Mouse (Mus musculus) cerebellum, adult 18-20 months (tissue): ENCODE data around the gene Mthfs.

ENCODE experiments used
- DNase-seq, 2 experiments: peaks; one replicate each; pipeline ENCODE4 v3.0.0; 2021

Mthfs gene

GRCm38 (mm10) chr9:89253400-89253799 lies 42.9 kb downstream of the Mthfs start:
- no peak for DNase-seq

GRCm38 (mm10) chr9:89256556-89257335 lies 46.3 kb downstream of the Mthfs start:
- DNase-seq = no peak

GRCm38 (mm10) chr9:89263968-89264367 lies 53.5 kb downstream of the Mthfs start:
- no peak for DNase-seq

- DNase-seq = no peak
These were observed 54.1 kb downstream of the Mthfs start for GRCm38 (mm10) chr9:89264571-89264970.

GRCm38 (mm10) chr9:89267093-89267492 lies 56.6 kb downstream of the Mthfs start:
- no peak for DNase-seq

GRCm38 (mm10) chr9:89267572-89267971 lies 57.1 kb downstream of the Mthfs start:
- DNase-seq = no peak

- DNase-seq = peak; percentile 36 to 51
These were observed 59.9 kb downstream of the Mthfs start for GRCm38 (mm10) chr9:89270376-89270775.

- DNase-seq = no peak
These were observed 63.3 kb downstream of the Mthfs start for GRCm38 (mm10) chr9:89273766-89274165.

GRCm38 (mm10) chr9:89278207-89278606 lies 67.7 kb downstream of the Mthfs start:
- no peak for DNase-seq

- no peak for DNase-seq
These were observed 72.0 kb downstream of the Mthfs start for GRCm38 (mm10) chr9:89282374-89283068.

- no peak for DNase-seq
These were observed 77.6 kb downstream of the Mthfs start for GRCm38 (mm10) chr9:89288037-89288436.

GRCm38 (mm10) chr9:89293364-89293763 lies 82.9 kb downstream of the Mthfs start:
- no peak for DNase-seq

GRCm38 (mm10) chr9:89294121-89294520 lies 83.6 kb downstream of the Mthfs start:
- DNase-seq = no peak

GRCm38 (mm10) chr9:89305637-89306036 lies 95.2 kb downstream of the Mthfs start:
- DNase-seq = no peak

GRCm38 (mm10) chr9:89308357-89309194 lies 98.1 kb downstream of the Mthfs start:
- no peak for DNase-seq

GRCm38 (mm10) chr9:89309195-89309535 lies 98.7 kb downstream of the Mthfs start:
- no peak for DNase-seq

- DNase-seq = no peak
These were observed 101.2 kb downstream of the Mthfs start for GRCm38 (mm10) chr9:89311649-89312048.

GRCm38 (mm10) chr9:89373731-89374130 lies 163.3 kb downstream of the Mthfs start:
- DNase-seq = no peak

GRCm38 (mm10) chr9:89374650-89375049 lies 164.2 kb downstream of the Mthfs start:
- no peak for DNase-seq

GRCm38 (mm10) chr9:89403031-89403430 lies 192.6 kb downstream of the Mthfs start:
- no peak for DNase-seq
